Mouse (Mus musculus): ENCODE measurements at regions not wholly inside any gene's neighbourhood (a gene's known extent, or its start where the extent isn't known, plus 50 kb on each side); places are given as distances from the start of the nearest gene placed in this dataset.

GRCm38 (mm10) chr8:10699669-10700068 is 308.6 kb downstream of the Irs2 start:
- no peak overlapping the region for H3K4me3 ChIP-seq
- H3K4me1 ChIP-seq = no peaks in the 10 kb centered on the region
- no peaks in the 10 kb centered on the region for H3K9me3 ChIP-seq
- H3K36me3 ChIP-seq = no peaks in the 10 kb centered on the region
- no peak overlapping the region for H3K4me2 ChIP-seq
- WGBS = 71% methylated on average over 9 of the region's 9 CpGs
- no peak overlapping the region for H3K27ac ChIP-seq
- H3K9ac ChIP-seq = no peak overlapping the region
- H3K27me3 ChIP-seq = no peaks in the 10 kb centered on the region
- no peak for ATAC-seq (ENCODE audit: insufficient number of reproducible peaks, low FRiP score, low TSS enrichment, low read depth)

GRCm38 (mm10) chr8:10695181-10695580 is 313.1 kb downstream of the Irs2 start:
- Histone ChIP-seq H3K36me3 (no peaks in the 10 kb centered on the region), H3K27me3 (no peaks in the 10 kb centered on the region), H3K27ac (no peak overlapping the region), H3K9ac (no peak overlapping the region), H3K4me1 (no peaks in the 10 kb centered on the region), H3K4me3 (no peak overlapping the region), H3K9me3 (no peaks in the 10 kb centered on the region), H3K4me2 (no peak overlapping the region)
- WGBS = 74% methylated on average over 6 of the region's 6 CpGs
- ATAC-seq (ENCODE audit: insufficient number of reproducible peaks, low FRiP score, low TSS enrichment, low read depth) = no peak

- Histone ChIP-seq H3K9ac (no peak overlapping the region), H3K4me1 (no peaks in the 10 kb centered on the region), H3K4me3 (no peak overlapping the region), H3K4me2 (no peak overlapping the region), H3K27ac (no peak overlapping the region), H3K36me3 (no peaks in the 10 kb centered on the region), H3K9me3 (no peaks in the 10 kb centered on the region), H3K27me3 (no peaks in the 10 kb centered on the region)
- WGBS = 59% methylated on average over 1 of the region's 1 CpGs
- no peak for ATAC-seq (ENCODE audit: insufficient number of reproducible peaks, low FRiP score, low TSS enrichment, low read depth)
These were observed 317.6 kb downstream of the Irs2 start for GRCm38 (mm10) chr8:10690659-10691058.

GRCm38 (mm10) chr8:10689881-10690280 is 318.4 kb downstream of the Irs2 start:
- H3K9me3 ChIP-seq = no peaks in the 10 kb centered on the region
- H3K27me3 ChIP-seq = no peaks in the 10 kb centered on the region
- ATAC-seq (ENCODE audit: insufficient number of reproducible peaks, low FRiP score, low TSS enrichment, low read depth) = no peak
- 84% methylated on average over 12 of the region's 12 CpGs for WGBS
- H3K4me3 ChIP-seq = no peak overlapping the region
- H3K27ac ChIP-seq = no peak overlapping the region
- no peak overlapping the region for H3K9ac ChIP-seq
- no peaks in the 10 kb centered on the region for H3K4me1 ChIP-seq
- H3K4me2 ChIP-seq = no peak overlapping the region
- no peaks in the 10 kb centered on the region for H3K36me3 ChIP-seq

- 51% methylated on average over 9 of the region's 9 CpGs for WGBS
- Histone ChIP-seq H3K9me3 (no peaks in the 10 kb centered on the region), H3K4me3 (no peak overlapping the region), H3K4me1 (no peaks in the 10 kb centered on the region), H3K9ac (no peak overlapping the region), H3K36me3 (no peaks in the 10 kb centered on the region), H3K27ac (no peak overlapping the region), H3K27me3 (no peaks in the 10 kb centered on the region), H3K4me2 (no peak overlapping the region)
- no peak for ATAC-seq (ENCODE audit: insufficient number of reproducible peaks, low FRiP score, low TSS enrichment, low read depth)
These were observed 320.2 kb downstream of the Irs2 start for GRCm38 (mm10) chr8:10687867-10688561.
